Mouse (Mus musculus): ENCODE data around the gene Prokr1. TPM values are rescaled to one million over a fixed set of nuclear protein-coding genes. Genes with fewer than 3 reads are reported as not detected.
"Not testable (repeated sequence)": the region's sequence is repeated elsewhere in the genome, so short reads cannot be mapped to it uniquely, and the experiment has no call there.

Prokr1 gene
- polyA plus RNA-seq (2014; fragmentation: Nextera tagmentation; extraction: Ambion mirVana) = 3.2 and 4.7 TPM in 2 replicates

DNA sequence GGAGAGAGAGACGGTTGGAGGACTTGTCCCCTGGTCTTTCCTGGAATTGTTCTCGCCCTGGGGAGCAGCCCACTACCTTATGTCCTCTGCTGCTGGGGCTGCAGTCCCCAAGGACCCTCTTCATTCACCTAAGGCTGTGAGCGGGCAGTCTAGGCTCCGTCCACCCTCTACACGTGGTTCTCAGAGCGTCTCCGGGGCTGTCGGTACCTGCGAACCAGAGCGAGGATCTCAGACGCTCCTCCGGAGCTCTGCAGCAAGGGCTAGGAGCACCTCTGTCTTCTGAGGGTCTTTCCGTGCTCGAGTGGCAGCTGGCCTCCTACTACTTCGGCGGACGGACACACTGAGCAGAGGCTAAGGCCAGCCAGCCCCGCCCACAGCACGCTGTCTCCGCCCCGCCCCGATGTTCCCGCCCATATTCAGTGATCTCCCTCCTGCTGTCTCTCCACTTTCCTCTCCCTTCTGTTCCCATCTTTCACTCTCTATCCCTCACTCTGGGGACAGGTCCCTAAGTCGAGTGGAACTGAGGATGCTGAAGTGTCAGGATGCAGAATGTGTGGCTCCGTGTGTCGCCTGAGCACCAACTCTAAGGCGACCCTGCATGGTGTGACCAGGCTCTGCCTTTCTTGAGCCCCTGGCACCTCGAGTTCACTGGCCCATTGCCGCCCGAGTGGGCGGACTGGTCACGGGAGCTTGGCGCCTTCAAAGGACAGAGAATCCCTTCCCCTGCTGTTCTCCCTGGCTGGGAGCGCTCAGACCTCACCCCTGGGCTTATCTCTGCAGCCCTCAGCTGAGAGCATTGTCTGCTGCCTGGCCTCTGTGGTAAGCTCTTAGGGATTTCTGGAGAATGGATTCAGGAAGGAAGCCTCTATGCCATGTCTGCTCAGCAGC, at the start of gene Prokr1:
Prokr1 (minus strand) TSS at position 350 of the 888 bp plus-strand sequence.
- Histone ChIP-seq H3K4me1 (ENCODE audit: control insufficient read depth, insufficient read depth, low read length) (0 out of 2 replicates have a peak, but pooled peaks cover 4% of the 10 kb centered on the region), H3K27me3 (ENCODE audit: control insufficient read depth, insufficient read depth, low read length) (no peaks in the 10 kb centered on the region), H3K4me3 (ENCODE audit: low read depth, low read length) (peak within 1 kb of the TSS; percentile 50), H3K4me2 (ENCODE audit: low read depth, low read length) (peak within 1 kb of the TSS; percentile 75), H3K27ac (ENCODE audit: low read depth, low read length) (no peak within 1 kb of the TSS), H3K9ac (replicated peaks; ENCODE audit: low read depth, low read length) (peak within 1 kb of the TSS; percentile 43), H3K36me3 (ENCODE audit: control insufficient read depth, insufficient read depth, low read length) (no peaks in the 10 kb centered on the region), H3K9me3 (ENCODE audit: control insufficient read depth, low read length) (no peaks in the 10 kb centered on the region)
- peak; percentile 83 for ATAC-seq (ENCODE audit: low read depth)
- WGBS = under 1% methylated on average over 34 of the region's 34 CpGs

DNA sequence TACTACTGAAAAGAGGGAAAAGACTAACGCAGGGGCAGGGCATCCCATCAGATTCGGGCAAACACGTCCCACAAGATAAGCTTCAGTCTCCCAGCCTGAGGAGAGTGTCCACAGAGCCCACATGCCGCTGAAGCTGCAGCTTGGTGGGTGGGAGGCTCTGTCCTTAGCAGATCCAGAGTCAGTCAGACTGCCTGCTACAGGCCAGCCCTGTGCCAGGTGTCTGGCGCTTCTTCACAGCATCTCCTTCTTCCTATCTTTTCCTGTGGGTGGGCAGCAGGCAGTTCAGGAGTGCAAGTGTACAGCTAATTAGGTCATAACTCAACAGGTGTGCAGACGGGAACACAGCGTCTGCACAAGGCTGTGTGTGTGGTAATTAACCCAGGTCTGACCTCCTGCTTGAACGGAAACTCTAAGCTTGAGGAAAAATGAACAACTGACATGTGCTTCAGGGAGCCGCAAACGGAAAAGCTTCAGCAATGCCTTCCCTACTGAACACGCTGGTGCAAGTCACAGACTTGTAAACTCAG, 47.7 kb upstream of the Prokr1 start:
- Histone ChIP-seq H3K9me3 (ENCODE audit: control insufficient read depth, low read length) (no peaks in the 10 kb centered on the region), H3K4me1 (ENCODE audit: control insufficient read depth, insufficient read depth, low read length) (no peaks in the 10 kb centered on the region), H3K9ac (replicated peaks; ENCODE audit: low read depth, low read length) (no peak overlapping the region), H3K27ac (ENCODE audit: low read depth, low read length) (no peak overlapping the region), H3K36me3 (ENCODE audit: control insufficient read depth, insufficient read depth, low read length) (no peaks in the 10 kb centered on the region), H3K4me2 (ENCODE audit: low read depth, low read length) (no peak overlapping the region), H3K4me3 (ENCODE audit: low read depth, low read length) (no peak overlapping the region), H3K27me3 (ENCODE audit: control insufficient read depth, insufficient read depth, low read length) (no peaks in the 10 kb centered on the region)
- WGBS = 66% methylated on average over 11 of the region's 11 CpGs
- no peak for ATAC-seq (ENCODE audit: low read depth)

DNA sequence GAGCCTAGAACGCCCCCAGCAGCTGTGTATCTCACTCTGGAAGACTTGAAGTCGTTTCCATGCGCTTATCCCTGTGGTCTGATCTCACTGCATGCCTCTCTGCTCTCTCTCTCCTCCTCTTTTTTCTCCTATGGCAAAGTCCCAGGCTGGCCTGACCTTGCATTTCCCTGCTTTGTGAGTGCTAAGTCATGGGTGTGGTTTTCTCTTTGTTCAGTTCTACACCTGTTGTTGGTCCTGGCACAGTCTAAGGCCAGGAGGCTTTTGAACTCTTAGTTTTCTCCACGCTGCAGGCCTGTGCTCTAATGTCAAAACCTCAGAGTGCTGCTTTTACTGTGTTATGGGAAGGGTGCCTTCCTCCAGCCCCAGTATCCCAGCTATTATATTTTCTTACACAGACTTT, 41.6 kb upstream of the Prokr1 start:
- H3K4me1 ChIP-seq (ENCODE audit: control insufficient read depth, insufficient read depth, low read length) = no peaks in the 10 kb centered on the region
- ATAC-seq (ENCODE audit: low read depth) = no peak
- no peak overlapping the region for H3K4me3 ChIP-seq (ENCODE audit: low read depth, low read length)
- no peak overlapping the region for H3K4me2 ChIP-seq (ENCODE audit: low read depth, low read length)
- H3K9me3 ChIP-seq (ENCODE audit: control insufficient read depth, low read length) = no peaks in the 10 kb centered on the region
- 83% methylated on average over 4 of the region's 4 CpGs for WGBS
- no peak overlapping the region for H3K9ac ChIP-seq (replicated peaks; ENCODE audit: low read depth, low read length)
- H3K36me3 ChIP-seq (ENCODE audit: control insufficient read depth, insufficient read depth, low read length) = 0 out of 2 replicates have a peak, but pooled peaks cover 2% of the 10 kb centered on the region
- no peak overlapping the region for H3K27ac ChIP-seq (ENCODE audit: low read depth, low read length)
- H3K27me3 ChIP-seq (ENCODE audit: control insufficient read depth, insufficient read depth, low read length) = no peaks in the 10 kb centered on the region

DNA sequence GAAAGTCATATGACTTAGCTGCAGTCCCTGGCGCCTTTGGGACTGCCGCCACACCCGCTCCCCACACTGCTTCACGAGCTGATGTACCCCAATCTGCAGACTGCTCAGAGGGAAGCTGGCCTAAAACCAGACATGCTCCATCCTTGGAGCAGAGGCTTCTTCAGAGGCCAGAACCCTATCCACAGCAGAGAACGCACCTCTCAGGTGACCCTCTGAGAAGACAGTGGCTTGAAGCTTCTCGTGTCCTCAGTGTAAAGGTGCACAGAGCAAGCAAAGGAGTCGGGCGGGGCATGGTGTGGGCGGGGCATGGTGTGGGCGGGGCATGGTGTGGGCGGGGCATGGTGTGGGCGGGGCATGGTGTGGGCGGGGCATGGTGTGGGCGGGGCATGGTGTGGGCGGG, 38.4 kb upstream of the Prokr1 start:
- not testable (repeated sequence) for H3K4me3 ChIP-seq (ENCODE audit: low read depth, low read length); H3K4me1 ChIP-seq (ENCODE audit: control insufficient read depth, insufficient read depth, low read length); H3K9me3 ChIP-seq (ENCODE audit: control insufficient read depth, low read length); H3K27me3 ChIP-seq (ENCODE audit: control insufficient read depth, insufficient read depth, low read length); H3K9ac ChIP-seq (replicated peaks; ENCODE audit: low read depth, low read length); H3K4me2 ChIP-seq (ENCODE audit: low read depth, low read length); H3K36me3 ChIP-seq (ENCODE audit: control insufficient read depth, insufficient read depth, low read length); ATAC-seq (ENCODE audit: low read depth); H3K27ac ChIP-seq (ENCODE audit: low read depth, low read length)
- WGBS = 92% methylated on average over 11 of the region's 15 CpGs

DNA sequence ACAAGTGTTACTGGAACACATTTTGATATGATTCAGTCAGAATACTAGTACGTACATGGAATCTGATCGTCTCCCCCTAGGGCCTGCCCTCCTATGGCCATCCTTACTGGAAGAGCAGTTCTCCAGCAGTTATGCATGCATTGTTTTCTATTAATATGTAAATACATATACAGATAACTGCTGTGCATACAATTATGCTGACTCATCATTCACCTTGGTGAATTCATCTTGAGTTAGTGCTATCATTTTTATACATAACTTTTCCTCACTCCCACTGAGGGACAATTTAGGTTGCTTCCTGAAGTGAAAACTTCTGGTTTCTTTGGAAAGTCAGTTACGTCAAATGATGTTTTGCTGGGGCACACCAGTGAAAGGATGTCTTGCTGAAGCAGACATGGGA, 32.6 kb upstream of the Prokr1 start:
- 93% methylated on average over 3 of the region's 3 CpGs for WGBS
- H3K4me3 ChIP-seq (ENCODE audit: low read depth, low read length) = no peak overlapping the region
- no peak for ATAC-seq (ENCODE audit: low read depth)

GRCm38 (mm10) chr6:87621281-87621680, 30.7 kb upstream of the Prokr1 start:
- 52% methylated on average over 3 of the region's 3 CpGs for WGBS
- no peak overlapping the region for H3K9ac ChIP-seq (replicated peaks; ENCODE audit: low read depth, low read length)
- H3K9me3 ChIP-seq (ENCODE audit: control insufficient read depth, low read length) = no peaks in the 10 kb centered on the region
- H3K4me1 ChIP-seq (ENCODE audit: control insufficient read depth, insufficient read depth, low read length) = no peaks in the 10 kb centered on the region
- peak; percentile 76; the same call in 1 of the 2 replicates for ATAC-seq (ENCODE audit: low read depth)
- H3K36me3 ChIP-seq (ENCODE audit: control insufficient read depth, insufficient read depth, low read length) = no peaks in the 10 kb centered on the region
- no peak overlapping the region for H3K4me2 ChIP-seq (ENCODE audit: low read depth, low read length)
- no peak overlapping the region for H3K27ac ChIP-seq (ENCODE audit: low read depth, low read length)
- H3K27me3 ChIP-seq (ENCODE audit: control insufficient read depth, insufficient read depth, low read length) = no peaks in the 10 kb centered on the region
- no peak overlapping the region for H3K4me3 ChIP-seq (ENCODE audit: low read depth, low read length)

More for the DNA sequence above, 32.6 kb upstream of the Prokr1 start:
- no peaks in the 10 kb centered on the region for H3K27me3 ChIP-seq (ENCODE audit: control insufficient read depth, insufficient read depth, low read length)
- no peak overlapping the region for H3K27ac ChIP-seq (ENCODE audit: low read depth, low read length)
- H3K9ac ChIP-seq (replicated peaks; ENCODE audit: low read depth, low read length) = no peak overlapping the region
- H3K4me1 ChIP-seq (ENCODE audit: control insufficient read depth, insufficient read depth, low read length) = no peaks in the 10 kb centered on the region
- no peaks in the 10 kb centered on the region for H3K36me3 ChIP-seq (ENCODE audit: control insufficient read depth, insufficient read depth, low read length)
- H3K9me3 ChIP-seq (ENCODE audit: control insufficient read depth, low read length) = no peaks in the 10 kb centered on the region
- no peak overlapping the region for H3K4me2 ChIP-seq (ENCODE audit: low read depth, low read length)

DNA sequence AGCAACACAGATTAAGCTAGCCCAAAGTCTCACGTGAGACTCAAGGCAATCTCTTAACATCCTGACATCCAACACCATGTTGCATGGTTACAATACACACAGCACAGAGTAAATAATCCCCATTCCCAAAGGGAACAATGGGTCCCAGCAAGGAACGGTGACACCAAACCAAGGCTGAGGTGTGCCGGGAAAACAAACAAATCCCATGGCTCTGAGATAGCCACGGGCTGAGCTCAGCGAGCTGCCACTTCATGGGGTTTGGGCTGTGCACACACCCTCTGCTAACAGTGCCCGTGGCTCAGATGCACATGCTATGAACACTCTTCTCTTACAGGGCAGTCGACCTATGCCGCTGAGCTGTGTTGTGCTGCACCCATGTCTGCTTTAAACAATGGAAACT, 27.5 kb upstream of the Prokr1 start:
- no peak overlapping the region for H3K4me2 ChIP-seq (ENCODE audit: low read depth, low read length)
- no peaks in the 10 kb centered on the region for H3K27me3 ChIP-seq (ENCODE audit: control insufficient read depth, insufficient read depth, low read length)
- H3K4me3 ChIP-seq (ENCODE audit: low read depth, low read length) = no peak overlapping the region
- H3K4me1 ChIP-seq (ENCODE audit: control insufficient read depth, insufficient read depth, low read length) = no peaks in the 10 kb centered on the region
- 82% methylated on average over 8 of the region's 8 CpGs for WGBS
- no peak for ATAC-seq (ENCODE audit: low read depth)
- no peak overlapping the region for H3K9ac ChIP-seq (replicated peaks; ENCODE audit: low read depth, low read length)
- H3K27ac ChIP-seq (ENCODE audit: low read depth, low read length) = no peak overlapping the region
- no peaks in the 10 kb centered on the region for H3K9me3 ChIP-seq (ENCODE audit: control insufficient read depth, low read length)
- H3K36me3 ChIP-seq (ENCODE audit: control insufficient read depth, insufficient read depth, low read length) = no peaks in the 10 kb centered on the region

DNA sequence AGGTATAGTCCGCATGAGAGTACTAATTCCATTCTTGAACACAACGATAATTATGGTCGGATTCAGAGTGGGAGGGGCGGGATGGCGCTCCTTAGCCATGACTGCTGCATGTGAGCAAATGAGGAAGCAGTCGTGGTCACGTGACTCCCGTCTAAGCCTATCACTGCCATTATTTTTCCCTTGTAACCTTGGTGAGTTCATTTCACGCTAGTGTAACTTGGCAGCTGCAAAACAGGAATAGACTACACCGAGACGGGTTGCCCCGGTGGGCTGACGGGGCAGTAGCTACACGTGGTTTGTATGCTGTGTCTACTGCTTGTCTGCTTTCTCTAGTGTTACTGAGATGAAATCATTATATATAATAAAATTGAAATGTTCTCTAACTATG, 25.1 kb upstream of the Prokr1 start:
- Histone ChIP-seq H3K4me1 (ENCODE audit: control insufficient read depth, insufficient read depth, low read length) (no peaks in the 10 kb centered on the region), H3K9me3 (ENCODE audit: control insufficient read depth, low read length) (no peaks in the 10 kb centered on the region), H3K9ac (replicated peaks; ENCODE audit: low read depth, low read length) (no peak overlapping the region), H3K36me3 (ENCODE audit: control insufficient read depth, insufficient read depth, low read length) (no peaks in the 10 kb centered on the region), H3K4me2 (ENCODE audit: low read depth, low read length) (no peak overlapping the region), H3K27me3 (ENCODE audit: control insufficient read depth, insufficient read depth, low read length) (no peaks in the 10 kb centered on the region), H3K27ac (ENCODE audit: low read depth, low read length) (no peak overlapping the region), H3K4me3 (ENCODE audit: low read depth, low read length) (no peak overlapping the region)
- 84% methylated on average over 14 of the region's 14 CpGs for WGBS
- no peak for ATAC-seq (ENCODE audit: low read depth)

Measured in neural tube, embryonic 14.5 days (tissue).